Mouse (Mus musculus): ENCODE data around the gene AI854703. TPM values are rescaled to one million over a fixed set of nuclear protein-coding genes. Genes with fewer than 3 reads are reported as not detected.

The AI854703 gene
- polyA plus RNA-seq, 1 experiment from 2014 or later, result 1.1 TPM

DNA sequence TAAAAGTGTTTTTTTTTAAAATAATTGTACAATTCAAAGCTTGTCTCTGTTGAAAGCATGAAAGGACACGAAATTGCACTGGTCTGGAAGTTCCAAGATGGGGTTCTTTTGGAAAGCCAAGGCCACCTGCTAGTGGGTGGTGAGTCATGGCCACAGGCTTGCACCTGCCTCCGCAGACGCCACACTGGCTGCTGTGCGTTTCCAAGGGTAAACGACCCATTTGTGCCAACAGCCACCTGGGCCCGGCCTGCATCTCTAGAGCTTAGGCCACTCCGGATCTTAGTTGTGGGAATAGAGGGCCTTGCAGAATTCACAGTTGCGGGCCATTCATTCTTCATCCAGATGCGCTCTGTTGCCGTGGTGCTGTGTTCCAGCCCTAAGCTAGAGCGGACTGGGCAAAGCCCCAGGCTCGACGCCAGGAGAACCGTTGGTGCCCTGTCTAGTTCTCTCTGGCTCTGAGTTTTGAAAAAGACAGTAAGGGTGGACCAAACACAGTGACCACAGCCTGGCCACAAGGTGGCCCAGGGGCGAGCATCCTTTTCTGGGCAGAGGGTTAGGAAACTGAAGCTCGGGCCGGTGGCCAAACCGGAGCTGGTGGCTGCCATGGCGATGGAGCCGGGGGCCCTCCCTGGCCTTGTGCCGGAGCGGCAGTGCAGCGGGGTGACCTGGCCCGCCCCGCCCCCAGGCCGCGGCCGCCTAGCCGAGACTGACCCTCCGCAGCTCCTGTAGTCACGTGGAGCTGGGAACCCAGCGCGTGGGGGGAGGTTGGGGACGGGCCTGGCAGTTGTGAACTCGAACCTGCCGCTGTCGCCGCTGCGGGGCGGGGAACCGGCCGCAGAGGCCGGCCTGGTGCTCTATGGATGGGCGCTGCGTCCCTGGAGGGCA is 33.2 kb upstream of the AI854703 start, which contains the start of the genes Repin1 and Gm44965:
Gene Repin1 (plus strand): TSS at position 726 of the 885 bp plus-strand sequence.
Gene Gm44965 (plus strand): TSS at position 784 of the 885 bp plus-strand sequence.
- ATAC-seq (ENCODE audit: insufficient number of reproducible peaks, insufficient read depth, low FRiP score, low read depth), result peak; percentile 91
- Histone ChIP-seq H3K9ac (replicated peaks; ENCODE audit: low read depth, low read length) (peak within 1 kb of the TSS; percentile 82), H3K36me3 (ENCODE audit: control insufficient read depth, insufficient read depth, low read length) (peaks cover 26% of the 10 kb centered on the region), H3K4me3 (ENCODE audit: low read depth, low read length) (peak within 1 kb of the TSS; percentile 70), H3K9me3 (ENCODE audit: control insufficient read depth, low read depth, low read length) (peaks cover 26% of the 10 kb centered on the region), H3K27ac (ENCODE audit: low read length) (peak within 1 kb of the TSS; percentile 80), H3K4me2 (replicated peaks; ENCODE audit: low read depth, low read length) (peak within 1 kb of the TSS; percentile 56), H3K4me1 (ENCODE audit: control insufficient read depth, insufficient read depth, low read length) (peaks cover 5% of the 10 kb centered on the region; the same call in 1 of the 2 replicates), H3K27me3 (ENCODE audit: control insufficient read depth, insufficient read depth, low read length) (no peaks in the 10 kb centered on the region)
- WGBS, result 8% methylated on average over 45 of the region's 45 CpGs

DNA sequence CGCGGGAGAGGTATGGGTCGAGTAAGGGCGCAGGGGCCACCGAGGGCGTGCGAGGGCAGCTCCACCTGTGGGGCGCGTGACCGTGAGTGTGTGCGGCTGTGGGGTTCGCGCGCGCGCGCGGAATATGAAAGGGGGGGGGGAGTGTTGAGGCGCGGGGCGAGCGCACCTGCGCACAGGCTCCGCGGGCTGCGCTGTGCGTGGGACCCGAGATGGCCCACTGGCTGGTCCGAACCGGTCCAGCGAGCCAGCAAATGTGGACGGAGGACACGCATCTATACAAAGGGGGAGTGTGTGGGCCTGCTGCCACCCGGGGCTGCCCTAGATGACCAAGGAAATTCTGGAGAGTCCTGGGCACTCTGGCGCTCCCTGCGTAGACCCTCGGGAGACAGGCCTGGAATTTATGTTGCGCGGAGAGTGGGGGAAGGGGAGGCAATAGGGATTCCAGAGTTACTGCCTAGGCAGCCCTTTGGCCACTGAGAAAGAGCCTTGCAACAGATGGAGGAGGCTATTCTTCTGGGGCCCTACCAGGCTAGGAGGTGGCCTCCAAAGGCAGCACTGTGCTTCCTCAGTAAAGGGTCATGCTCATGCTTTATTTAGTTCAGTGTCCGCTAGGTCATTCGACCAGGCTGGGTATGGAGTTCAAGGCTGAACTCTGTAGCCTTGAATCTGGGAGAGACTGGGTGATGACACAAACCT is 32.4 kb upstream of the AI854703 start:
- 2% methylated on average over 31 of the region's 41 CpGs for WGBS

DNA sequence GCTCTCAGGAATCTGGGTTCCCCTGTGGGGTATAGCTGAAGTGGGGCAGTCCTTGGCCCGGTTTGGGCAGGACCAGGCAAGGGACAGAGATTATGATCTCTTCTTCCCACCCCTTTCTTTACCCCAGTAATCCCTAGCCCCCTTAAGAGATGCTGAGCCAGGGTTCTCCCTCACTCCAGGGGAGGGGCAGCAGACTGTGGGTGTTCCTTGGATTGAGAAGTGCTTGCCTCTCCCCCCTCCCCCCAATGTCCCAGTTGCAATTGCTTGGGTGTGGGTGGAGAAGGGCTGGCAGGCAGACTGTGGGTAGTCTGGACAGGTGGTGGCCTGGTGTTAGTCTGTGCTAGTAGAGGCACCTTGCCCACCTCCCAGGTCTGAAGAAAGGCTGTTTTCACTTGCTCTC is 31.3 kb upstream of the AI854703 start:
- Histone ChIP-seq H3K27me3 (ENCODE audit: control insufficient read depth, insufficient read depth, low read length) (no peaks in the 10 kb centered on the region), H3K4me3 (ENCODE audit: low read depth, low read length) (peak overlapping the region; percentile 70; the same call in 1 of the 2 replicates), H3K9ac (replicated peaks; ENCODE audit: low read depth, low read length) (no peak overlapping the region), H3K27ac (ENCODE audit: low read length) (no peak overlapping the region), H3K9me3 (ENCODE audit: control insufficient read depth, low read depth, low read length) (peaks cover 26% of the 10 kb centered on the region), H3K4me1 (ENCODE audit: control insufficient read depth, insufficient read depth, low read length) (peaks cover 5% of the 10 kb centered on the region; the same call in 1 of the 2 replicates), H3K4me2 (replicated peaks; ENCODE audit: low read depth, low read length) (peak overlapping the region; percentile 56), H3K36me3 (ENCODE audit: control insufficient read depth, insufficient read depth, low read length) (peaks cover 39% of the 10 kb centered on the region)
- ATAC-seq (ENCODE audit: insufficient number of reproducible peaks, insufficient read depth, low FRiP score, low read depth), result no peak
- 33% methylated on average over 1 of the region's 1 CpGs for WGBS

More for the DNA sequence above, 32.4 kb upstream of the AI854703 start:
- H3K4me1 ChIP-seq (ENCODE audit: control insufficient read depth, insufficient read depth, low read length), result peaks cover 5% of the 10 kb centered on the region; the same call in 1 of the 2 replicates
- peak overlapping the region; percentile 70 for H3K4me3 ChIP-seq (ENCODE audit: low read depth, low read length)
- ATAC-seq (ENCODE audit: insufficient number of reproducible peaks, insufficient read depth, low FRiP score, low read depth), result peak; percentile 24; the same call in 1 of the 2 replicates
- H3K27ac ChIP-seq (ENCODE audit: low read length), result peak overlapping the region; percentile 80
- H3K9ac ChIP-seq (replicated peaks; ENCODE audit: low read depth, low read length), result peak overlapping the region; percentile 82
- H3K36me3 ChIP-seq (ENCODE audit: control insufficient read depth, insufficient read depth, low read length), result peaks cover 33% of the 10 kb centered on the region
- H3K27me3 ChIP-seq (ENCODE audit: control insufficient read depth, insufficient read depth, low read length), result no peaks in the 10 kb centered on the region
- peaks cover 26% of the 10 kb centered on the region for H3K9me3 ChIP-seq (ENCODE audit: control insufficient read depth, low read depth, low read length)
- peak overlapping the region; percentile 56 for H3K4me2 ChIP-seq (replicated peaks; ENCODE audit: low read depth, low read length)

DNA sequence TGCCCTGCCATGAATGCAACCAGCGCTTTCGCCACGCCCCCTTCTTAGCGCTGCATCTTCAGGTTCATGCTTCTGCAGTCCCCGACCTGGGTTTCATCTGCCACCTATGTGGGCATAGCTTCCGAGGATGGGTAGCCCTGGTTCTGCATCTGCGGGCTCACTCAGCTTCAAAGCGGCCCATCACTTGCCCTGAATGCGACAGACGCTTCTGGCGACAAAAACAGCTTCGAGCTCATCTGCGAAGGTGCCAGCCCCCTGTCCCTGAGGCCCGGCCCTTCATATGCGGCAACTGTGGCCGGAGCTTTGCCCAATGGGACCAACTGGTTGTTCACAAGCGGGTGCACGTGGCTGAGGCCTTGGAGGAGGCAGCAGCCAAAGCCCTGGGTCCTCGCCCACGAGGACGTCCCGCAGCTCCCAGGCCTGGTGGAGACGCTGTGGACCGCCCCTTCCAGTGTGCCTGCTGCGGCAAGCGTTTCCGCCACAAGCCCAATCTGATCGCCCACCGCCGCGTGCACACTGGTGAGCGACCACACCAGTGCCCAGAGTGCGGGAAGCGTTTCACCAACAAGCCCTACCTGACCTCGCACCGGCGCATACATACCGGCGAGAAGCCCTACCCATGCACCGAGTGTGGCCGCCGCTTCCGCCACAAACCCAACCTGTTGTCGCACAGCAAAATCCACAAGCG is 29.9 kb upstream of the AI854703 start:
- Histone ChIP-seq H3K27me3 (ENCODE audit: control insufficient read depth, insufficient read depth, low read length) (no peaks in the 10 kb centered on the region), H3K27ac (ENCODE audit: low read length) (no peak overlapping the region), H3K4me3 (ENCODE audit: low read depth, low read length) (no peak overlapping the region), H3K9ac (replicated peaks; ENCODE audit: low read depth, low read length) (no peak overlapping the region), H3K4me2 (replicated peaks; ENCODE audit: low read depth, low read length) (no peak overlapping the region), H3K36me3 (ENCODE audit: control insufficient read depth, insufficient read depth, low read length) (peaks cover 39% of the 10 kb centered on the region), H3K4me1 (ENCODE audit: control insufficient read depth, insufficient read depth, low read length) (peaks cover 8% of the 10 kb centered on the region; the same call in 1 of the 2 replicates), H3K9me3 (ENCODE audit: control insufficient read depth, low read depth, low read length) (peaks cover 26% of the 10 kb centered on the region)
- WGBS, result 96% methylated on average over 45 of the region's 45 CpGs
- ATAC-seq (ENCODE audit: insufficient number of reproducible peaks, insufficient read depth, low FRiP score, low read depth), result no peak

DNA sequence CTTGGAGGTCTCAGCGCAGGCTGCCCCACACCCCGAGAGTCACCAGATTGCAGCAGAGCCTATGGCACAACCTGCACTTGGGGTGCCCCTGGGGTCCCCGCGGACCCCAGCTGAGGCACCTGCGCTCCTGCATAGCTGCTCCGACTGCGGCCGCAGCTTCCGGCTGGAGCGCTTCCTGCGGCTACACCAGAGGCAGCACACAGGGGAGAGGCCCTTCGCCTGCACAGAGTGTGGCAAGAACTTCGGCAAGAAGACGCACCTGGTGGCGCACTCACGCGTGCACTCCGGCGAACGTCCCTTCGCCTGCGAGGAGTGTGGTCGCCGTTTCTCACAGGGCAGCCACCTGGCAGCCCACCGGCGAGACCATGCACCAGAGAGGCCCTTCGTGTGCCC is 29.3 kb upstream of the AI854703 start:
- H3K4me3 ChIP-seq (ENCODE audit: low read depth, low read length), result no peak overlapping the region
- H3K9ac ChIP-seq (replicated peaks; ENCODE audit: low read depth, low read length), result no peak overlapping the region
- 97% methylated on average over 27 of the region's 27 CpGs for WGBS
- H3K27me3 ChIP-seq (ENCODE audit: control insufficient read depth, insufficient read depth, low read length), result no peaks in the 10 kb centered on the region
- H3K9me3 ChIP-seq (ENCODE audit: control insufficient read depth, low read depth, low read length), result peaks cover 26% of the 10 kb centered on the region
- ATAC-seq (ENCODE audit: insufficient number of reproducible peaks, insufficient read depth, low FRiP score, low read depth), result no peak
- peaks cover 39% of the 10 kb centered on the region for H3K36me3 ChIP-seq (ENCODE audit: control insufficient read depth, insufficient read depth, low read length)
- no peak overlapping the region for H3K27ac ChIP-seq (ENCODE audit: low read length)
- H3K4me2 ChIP-seq (replicated peaks; ENCODE audit: low read depth, low read length), result no peak overlapping the region
- H3K4me1 ChIP-seq (ENCODE audit: control insufficient read depth, insufficient read depth, low read length), result peaks cover 8% of the 10 kb centered on the region; the same call in 1 of the 2 replicates

DNA sequence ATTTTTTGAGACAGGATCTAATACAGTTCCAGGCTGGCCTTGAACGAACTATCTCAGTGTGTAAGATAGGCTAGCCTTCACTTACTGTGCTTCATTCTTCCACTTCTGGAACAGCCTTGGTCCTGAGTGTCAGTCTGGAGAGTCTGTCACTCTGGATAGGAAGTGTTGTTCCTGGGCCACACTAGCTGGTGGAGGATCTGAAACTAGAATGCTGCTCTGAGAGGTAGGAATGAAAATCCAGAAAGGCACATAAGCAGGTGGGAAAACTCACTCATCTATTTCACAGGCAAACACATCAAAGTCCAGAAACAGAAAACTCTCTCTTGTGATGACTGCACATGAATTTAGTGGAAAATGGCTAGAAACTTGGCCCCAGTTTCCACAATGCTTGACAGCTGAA is 26.0 kb upstream of the AI854703 start:
- no peak overlapping the region for H3K4me3 ChIP-seq (ENCODE audit: low read depth, low read length)
- peaks cover 26% of the 10 kb centered on the region for H3K9me3 ChIP-seq (ENCODE audit: control insufficient read depth, low read depth, low read length)
- H3K36me3 ChIP-seq (ENCODE audit: control insufficient read depth, insufficient read depth, low read length), result peaks cover 39% of the 10 kb centered on the region
- 85% methylated on average over 1 of the region's 1 CpGs for WGBS
- H3K4me1 ChIP-seq (ENCODE audit: control insufficient read depth, insufficient read depth, low read length), result 0 out of 2 replicates have a peak, but pooled peaks cover 3% of the 10 kb centered on the region
- H3K27me3 ChIP-seq (ENCODE audit: control insufficient read depth, insufficient read depth, low read length), result no peaks in the 10 kb centered on the region
- H3K9ac ChIP-seq (replicated peaks; ENCODE audit: low read depth, low read length), result no peak overlapping the region
- H3K4me2 ChIP-seq (replicated peaks; ENCODE audit: low read depth, low read length), result no peak overlapping the region
- H3K27ac ChIP-seq (ENCODE audit: low read length), result no peak overlapping the region
- ATAC-seq (ENCODE audit: insufficient number of reproducible peaks, insufficient read depth, low FRiP score, low read depth), result no peak

DNA sequence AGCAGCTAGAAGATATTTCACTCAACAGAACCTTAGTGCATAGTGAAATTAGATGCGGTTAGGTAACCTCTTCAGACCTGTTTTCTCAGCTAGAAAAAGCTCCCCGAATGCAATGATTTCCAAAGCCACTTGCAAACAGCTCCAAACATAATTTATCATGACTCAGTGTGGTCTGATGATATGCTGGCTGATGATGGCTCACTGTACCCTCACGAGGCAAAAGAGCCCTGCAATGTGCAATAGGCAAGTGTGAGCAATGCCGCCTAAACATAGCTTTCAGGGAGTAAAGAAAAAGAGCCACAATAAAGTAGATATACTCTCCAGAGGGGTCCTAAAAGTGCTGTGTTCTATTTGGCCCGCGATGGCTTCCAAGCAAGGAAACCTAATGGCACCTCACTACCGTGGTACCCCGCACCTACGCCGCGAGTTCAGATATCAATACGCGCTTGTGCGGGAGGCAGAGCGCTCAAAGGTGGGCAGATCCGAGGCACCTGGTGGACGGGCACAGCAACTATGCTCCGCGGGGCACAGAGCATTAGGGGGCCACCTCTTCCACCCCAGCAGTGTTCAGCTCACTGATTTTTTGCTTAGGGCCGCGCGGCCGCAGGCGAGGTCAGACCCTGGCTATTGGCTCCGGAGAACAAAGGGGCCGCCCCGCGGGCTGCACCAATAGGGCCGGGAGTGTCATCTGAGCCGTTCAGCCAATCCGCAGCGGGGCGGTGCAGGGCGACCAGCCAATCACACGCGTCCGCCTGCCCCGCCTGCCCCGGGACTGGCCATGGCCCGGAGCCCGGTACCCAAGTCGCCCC is 25.1 kb upstream of the AI854703 start, which contains the start of gene Zfp775:
Gene Zfp775 (plus strand): TSS at position 793 of the 809 bp plus-strand sequence.
- Histone ChIP-seq H3K9me3 (ENCODE audit: control insufficient read depth, low read depth, low read length) (peaks cover 19% of the 10 kb centered on the region), H3K27me3 (ENCODE audit: control insufficient read depth, insufficient read depth, low read length) (no peaks in the 10 kb centered on the region), H3K9ac (replicated peaks; ENCODE audit: low read depth, low read length) (peak within 1 kb of the TSS; percentile 74), H3K36me3 (ENCODE audit: control insufficient read depth, insufficient read depth, low read length) (peaks cover 32% of the 10 kb centered on the region), H3K4me3 (ENCODE audit: low read depth, low read length) (peak within 1 kb of the TSS; percentile 58), H3K27ac (ENCODE audit: low read length) (peak within 1 kb of the TSS; percentile 33), H3K4me2 (replicated peaks; ENCODE audit: low read depth, low read length) (peak within 1 kb of the TSS; percentile 97), H3K4me1 (ENCODE audit: control insufficient read depth, insufficient read depth, low read length) (0 out of 2 replicates have a peak, but pooled peaks cover 3% of the 10 kb centered on the region)
- ATAC-seq (ENCODE audit: insufficient number of reproducible peaks, insufficient read depth, low FRiP score, low read depth), result peak; percentile 99
- WGBS, result 4% methylated on average over 41 of the region's 42 CpGs

Data from stomach, embryonic 14.5 days (tissue).